Mouse (Mus musculus) thymus, postnatal 36 days (tissue): ENCODE results near the gene Pcif1.
A peak's percentile ranks its signal among the peaks of the same experiment; 100 is the strongest.

Experiments used
- DNase-seq, 2 experiments: peaks; one replicate each; pipeline ENCODE4 v3.0.0; 2022; ENCODE audit warnings: mixed read lengths in 2 of 2

Pcif1 gene

DNA sequence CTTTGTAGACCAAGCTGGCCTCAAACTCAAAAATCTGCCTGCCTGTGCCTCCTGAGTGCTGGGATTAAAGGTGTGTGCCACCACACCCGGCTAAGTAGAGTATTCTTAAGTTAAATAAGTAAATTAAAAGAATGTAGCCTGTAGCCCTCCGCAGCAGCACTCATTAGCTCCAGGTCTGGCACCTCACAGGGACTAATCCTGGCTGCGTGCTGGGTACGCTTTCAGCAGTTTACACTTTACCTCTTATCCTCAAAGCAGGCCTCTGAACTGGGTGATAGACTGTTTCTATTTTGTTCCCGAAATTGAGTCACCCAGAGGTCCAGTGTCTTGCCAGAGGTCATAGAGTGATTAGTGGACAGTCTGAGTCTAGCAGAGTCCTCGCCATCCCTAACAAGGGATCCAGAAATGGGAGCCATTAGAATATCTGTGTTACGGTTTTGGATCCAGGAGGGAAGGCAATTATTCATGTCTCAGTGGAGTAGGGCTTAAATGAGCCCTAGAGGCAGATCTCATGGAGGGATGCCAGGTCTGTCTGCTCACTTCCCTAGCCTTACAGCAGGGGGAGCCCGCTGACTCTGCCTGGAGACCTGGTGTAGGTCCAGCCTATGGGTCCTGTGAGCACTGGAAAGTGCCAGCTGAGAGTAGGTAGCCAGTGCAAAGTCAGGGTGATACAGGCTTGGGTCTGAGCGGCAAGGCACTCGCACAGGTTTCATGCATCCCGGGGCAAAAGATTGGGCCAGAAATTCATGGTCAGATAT, 45.2 kb downstream of the Pcif1 start:
- DNase-seq, result peak; percentile 82 to 87

DNA sequence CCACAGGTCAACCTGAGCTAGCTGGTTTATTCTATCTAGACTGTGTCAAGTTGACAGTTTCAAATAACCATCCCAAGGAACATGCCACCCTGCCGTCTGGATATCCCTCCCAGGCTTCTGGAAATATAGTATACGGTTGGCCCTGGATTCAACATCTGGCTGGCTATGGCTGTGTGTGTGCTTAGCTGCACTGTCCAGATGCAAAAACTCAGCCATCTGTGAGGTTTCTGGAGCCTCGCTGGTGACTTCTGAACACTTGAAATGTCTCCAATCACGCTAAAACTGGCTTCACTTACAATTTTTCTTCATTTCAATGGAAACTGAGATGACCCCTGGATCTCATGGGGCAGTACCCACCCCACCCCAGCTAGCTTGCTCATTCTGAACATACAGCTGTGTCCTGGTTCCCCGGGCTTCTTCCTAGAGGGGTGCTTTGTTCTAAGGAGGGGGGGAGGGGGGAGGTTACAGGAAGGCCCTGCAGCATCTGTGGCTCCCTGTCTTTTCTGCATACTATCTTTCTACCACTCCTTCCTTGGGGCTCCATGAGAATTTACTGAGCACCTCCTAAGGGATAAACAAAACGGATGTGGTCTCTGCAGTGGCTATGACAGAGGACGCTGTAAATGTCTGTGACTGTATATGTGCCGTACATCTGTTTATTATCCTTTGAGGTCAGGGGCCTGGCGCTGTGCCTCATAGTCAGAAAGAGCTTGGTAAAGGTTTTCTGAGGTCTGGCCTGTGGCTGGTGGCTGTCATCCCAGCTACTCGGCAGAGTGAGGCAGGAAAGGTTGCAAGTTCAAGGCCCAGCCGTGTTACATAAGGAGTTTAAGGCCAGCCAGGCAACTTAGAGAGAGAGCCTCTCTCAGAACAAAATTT, 51.8 kb downstream of the Pcif1 start:
- DNase-seq, result no peak

DNA sequence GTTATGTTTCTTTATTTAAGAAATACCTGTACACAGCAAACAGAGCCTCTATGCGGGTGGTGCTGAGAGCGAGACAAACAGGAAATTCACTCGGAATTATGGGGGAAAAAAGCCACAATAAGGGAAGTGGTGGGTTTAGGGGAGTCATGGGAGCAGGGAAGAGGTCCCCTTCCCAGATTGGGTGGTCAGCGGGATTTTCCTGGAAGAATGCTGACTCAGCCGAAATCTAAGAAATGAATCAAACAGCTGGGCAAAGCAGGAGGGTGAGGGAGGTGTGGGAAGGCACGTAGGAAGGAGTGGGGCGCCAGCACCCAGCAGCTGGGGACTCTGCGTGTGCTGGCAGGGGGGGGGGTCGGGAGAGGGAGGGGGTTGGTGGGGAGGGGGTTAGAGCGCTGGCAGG, 54.4 kb downstream of the Pcif1 start:
- no peak for DNase-seq

DNA sequence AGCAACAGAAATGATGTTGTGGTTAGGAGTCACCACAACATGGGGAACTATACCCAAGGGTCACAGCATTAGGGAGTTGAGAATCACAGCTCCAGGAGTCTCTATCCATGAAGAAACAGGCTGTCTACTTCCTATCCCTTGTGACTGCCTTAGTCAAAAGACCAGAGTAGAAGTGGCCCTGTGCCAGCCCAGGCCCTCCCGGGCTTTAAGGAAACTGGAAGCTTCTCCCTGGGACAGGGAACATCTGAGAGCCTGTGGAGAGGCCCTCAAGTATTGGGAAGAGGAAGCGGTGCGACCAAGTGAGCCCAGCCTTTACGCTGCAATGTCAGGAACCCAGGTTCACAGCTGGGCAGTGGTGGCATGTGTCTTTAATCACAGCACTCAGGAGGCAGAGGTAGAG, 56.9 kb downstream of the Pcif1 start:
- no peak for DNase-seq

DNA sequence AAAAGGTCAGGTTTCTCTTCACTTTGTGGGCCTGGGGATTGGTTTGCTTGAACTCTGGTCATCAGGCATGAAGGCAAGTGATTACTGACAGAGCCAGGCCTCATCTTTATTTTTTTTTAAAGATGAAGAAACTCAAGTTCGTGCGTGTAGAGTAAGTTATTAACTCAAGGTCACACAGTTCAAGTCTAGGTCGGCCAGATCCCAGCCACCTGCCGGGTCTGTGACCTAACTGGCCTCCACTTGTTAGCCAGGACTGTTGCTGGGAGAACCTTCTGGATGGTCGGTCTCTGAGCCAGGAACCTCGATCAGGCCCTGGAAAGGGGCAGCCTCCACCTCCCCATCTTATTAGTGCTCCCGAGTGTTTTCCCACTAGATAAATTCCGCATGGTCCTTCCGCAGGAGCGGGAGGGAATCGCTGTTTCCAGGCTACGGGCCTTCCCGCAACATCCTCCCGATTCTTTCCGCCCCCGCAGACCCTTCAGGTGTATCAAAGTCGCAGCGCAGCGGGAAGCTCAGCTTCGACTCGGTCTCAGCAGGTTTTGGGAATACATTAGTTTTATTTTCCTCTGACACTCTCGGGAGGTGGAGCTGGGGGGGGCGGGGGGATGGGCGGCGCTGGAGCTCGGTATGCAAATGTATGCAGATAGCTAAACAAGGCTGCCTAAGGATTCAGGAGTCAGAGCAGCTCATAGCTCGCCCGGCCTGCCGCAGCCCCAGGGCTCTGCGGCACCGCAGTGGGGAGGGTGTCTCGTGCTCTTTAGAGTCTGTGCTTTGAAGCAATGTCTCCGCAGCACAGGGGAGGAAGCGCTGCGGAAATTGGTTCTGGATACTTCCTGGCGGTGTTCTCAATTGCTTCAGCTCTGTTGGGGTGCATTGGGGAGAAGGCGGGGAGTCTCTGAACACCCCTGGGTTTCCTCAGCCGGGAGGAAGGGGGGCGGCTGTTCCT, 59.3 kb downstream of the Pcif1 start:
- peak; percentile 71 to 81 for DNase-seq

DNA sequence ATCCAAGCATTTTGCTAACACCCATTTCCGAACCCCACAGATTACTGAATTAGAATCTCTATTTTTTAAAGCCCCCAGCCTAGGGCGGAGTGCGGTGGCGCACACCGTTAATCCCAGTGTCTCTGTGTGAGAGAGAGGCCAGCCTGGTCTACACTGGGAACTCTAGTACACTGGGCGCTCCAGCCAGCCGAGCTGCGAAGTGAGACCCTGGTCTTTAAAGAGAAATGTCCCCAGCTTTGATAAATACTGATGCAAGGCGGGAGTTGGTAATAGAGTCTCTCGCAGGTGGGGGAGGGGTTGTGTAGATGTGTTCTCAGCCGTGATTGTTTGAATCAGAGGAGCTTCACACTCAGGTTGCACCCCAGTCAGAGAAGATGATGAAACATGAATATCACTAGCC, 60.0 kb downstream of the Pcif1 start:
- DNase-seq, result no peak

DNA sequence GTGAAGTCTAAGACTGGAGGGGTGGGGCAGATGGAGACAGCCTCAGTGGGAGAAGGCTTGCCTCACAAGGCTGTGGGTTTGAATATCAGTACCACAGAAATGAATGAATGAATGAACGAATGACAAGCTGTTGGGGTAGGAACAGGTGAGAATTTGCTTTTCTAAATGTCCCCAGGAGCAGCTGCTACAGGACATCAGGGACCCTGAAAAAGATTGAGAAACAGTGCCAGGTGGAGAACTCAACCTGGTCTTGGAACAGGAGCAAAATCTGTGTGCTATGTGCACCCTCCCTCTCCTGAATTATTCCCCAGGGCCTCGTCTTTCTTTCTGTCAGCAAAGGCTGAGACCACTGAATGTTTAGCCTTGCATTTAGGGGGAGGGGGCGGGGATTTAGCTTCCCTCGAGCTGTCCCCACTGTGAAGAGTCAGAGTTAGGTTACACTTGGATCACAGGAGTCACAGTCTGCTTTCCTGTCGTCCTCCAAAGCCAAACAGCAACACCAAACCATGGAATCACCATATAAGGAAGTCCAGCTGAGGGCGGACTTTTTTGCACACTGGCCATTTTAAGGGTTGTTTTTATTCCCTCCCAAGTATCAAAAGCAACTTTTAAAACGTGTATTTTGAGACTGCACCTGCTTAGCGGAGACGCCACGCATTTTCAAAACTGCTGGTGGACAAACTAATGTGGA, 61.2 kb downstream of the Pcif1 start, which contains the start of gene Mmp9:
Mmp9 (plus strand) TSS at position 641 of the 691 bp plus-strand sequence.
- DNase-seq, result no peak

DNA sequence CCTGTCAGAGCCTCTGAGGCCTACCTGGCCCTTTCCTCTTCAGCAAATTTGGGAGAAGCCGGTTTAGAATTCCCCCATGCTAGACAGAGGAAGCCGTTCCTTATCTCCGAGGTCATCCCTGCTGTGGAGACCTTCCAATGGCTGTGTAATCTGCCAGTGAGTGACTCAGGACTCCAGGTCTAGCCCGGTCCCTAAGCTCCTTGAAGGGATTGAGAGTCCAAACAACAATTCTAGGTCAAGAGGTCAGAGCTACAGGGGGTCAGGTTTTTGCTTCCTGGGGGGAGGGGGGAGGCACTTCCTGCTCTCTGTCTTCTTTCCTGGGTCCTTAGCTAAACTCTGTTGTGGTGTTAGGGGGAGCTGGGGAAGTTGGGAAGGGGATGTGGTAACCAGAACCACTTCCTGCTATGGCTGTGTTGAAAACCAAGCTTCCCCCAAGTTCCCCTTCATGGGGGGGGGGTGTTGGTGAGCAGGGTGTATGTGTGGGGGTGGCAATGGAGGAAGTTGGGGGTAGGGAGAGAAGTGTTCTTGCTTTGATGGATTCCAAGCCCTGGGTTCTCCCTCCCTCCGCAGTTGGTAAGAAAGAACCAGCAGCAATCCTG, 63.7 kb downstream of the Pcif1 start:
- DNase-seq, result peak; percentile 71 to 81
